Mouse (Mus musculus): ENCODE results near the gene Gpatch2l. TPM values are rescaled to one million over a fixed set of nuclear protein-coding genes. Genes with fewer than 3 reads are reported as not detected.
A peak's percentile ranks its signal among the peaks of the same experiment; 100 is the strongest.

The Gpatch2l gene
- polyA plus RNA-seq, 1 experiment from 2014 or later: 20.7 TPM

GRCm38 (mm10) chr12:86280000-86280399, 38.3 kb downstream of the Gpatch2l start:
- Histone ChIP-seq H3K9ac (replicated peaks) (no peak overlapping the region), H3K27ac (no peak overlapping the region), H3K4me3 (replicated peaks) (no peak overlapping the region), H3K4me2 (no peak overlapping the region), H3K27me3 (no peaks in the 10 kb centered on the region), H3K36me3 (peaks cover 61% of the 10 kb centered on the region), H3K9me3 (no peaks in the 10 kb centered on the region), H3K4me1 (replicated peaks) (0 out of 2 replicates have a peak, but pooled peaks cover 3% of the 10 kb centered on the region)
- 83% methylated on average over 10 of the region's 10 CpGs for WGBS
- ATAC-seq (ENCODE audit: insufficient number of reproducible peaks, insufficient read depth, low FRiP score, low TSS enrichment, low read depth): no peak

- no peaks in the 10 kb centered on the region for H3K27me3 ChIP-seq
- H3K4me1 ChIP-seq (replicated peaks): 0 out of 2 replicates have a peak, but pooled peaks cover 3% of the 10 kb centered on the region
- ATAC-seq (ENCODE audit: insufficient number of reproducible peaks, insufficient read depth, low FRiP score, low TSS enrichment, low read depth): no peak
- H3K9me3 ChIP-seq: no peaks in the 10 kb centered on the region
- H3K36me3 ChIP-seq: peaks cover 73% of the 10 kb centered on the region
- 95% methylated on average over 2 of the region's 2 CpGs for WGBS
- no peak overlapping the region for H3K9ac ChIP-seq (replicated peaks)
- H3K4me2 ChIP-seq: no peak overlapping the region
- H3K27ac ChIP-seq: no peak overlapping the region
- H3K4me3 ChIP-seq (replicated peaks): no peak overlapping the region
These were observed 44.0 kb downstream of the Gpatch2l start for GRCm38 (mm10) chr12:86285704-86286103.

- Histone ChIP-seq H3K4me1 (replicated peaks) (peaks cover 3% of the 10 kb centered on the region; the same call in 1 of the 2 replicates), H3K27me3 (no peaks in the 10 kb centered on the region), H3K4me3 (replicated peaks) (no peak overlapping the region), H3K27ac (no peak overlapping the region), H3K9me3 (no peaks in the 10 kb centered on the region), H3K36me3 (no peaks in the 10 kb centered on the region), H3K4me2 (no peak overlapping the region), H3K9ac (replicated peaks) (no peak overlapping the region)
- ATAC-seq (ENCODE audit: insufficient number of reproducible peaks, insufficient read depth, low FRiP score, low TSS enrichment, low read depth): no peak
- WGBS: 75% methylated on average over 10 of the region's 10 CpGs
These were observed 55.8 kb downstream of the Gpatch2l start for GRCm38 (mm10) chr12:86297450-86297849.

- H3K4me3 ChIP-seq (replicated peaks): no peak overlapping the region
- no peak for ATAC-seq (ENCODE audit: insufficient number of reproducible peaks, insufficient read depth, low FRiP score, low TSS enrichment, low read depth)
- 86% methylated on average over 10 of the region's 10 CpGs for WGBS
- H3K9ac ChIP-seq (replicated peaks): no peak overlapping the region
- peaks cover 6% of the 10 kb centered on the region; the same call in 1 of the 2 replicates for H3K4me1 ChIP-seq (replicated peaks)
- H3K36me3 ChIP-seq: no peaks in the 10 kb centered on the region
- H3K27me3 ChIP-seq: no peaks in the 10 kb centered on the region
- no peak overlapping the region for H3K4me2 ChIP-seq
- H3K9me3 ChIP-seq: no peaks in the 10 kb centered on the region
- H3K27ac ChIP-seq: no peak overlapping the region
These were observed 61.3 kb downstream of the Gpatch2l start for GRCm38 (mm10) chr12:86302973-86303372.

- ATAC-seq (ENCODE audit: insufficient number of reproducible peaks, insufficient read depth, low FRiP score, low TSS enrichment, low read depth): no peak
- 55% methylated on average over 7 of the region's 7 CpGs for WGBS
These were observed 63.4 kb downstream of the Gpatch2l start for GRCm38 (mm10) chr12:86305045-86305444.

GRCm38 (mm10) chr12:86305635-86306243, 64.1 kb downstream of the Gpatch2l start:
- WGBS: 16% methylated on average over 15 of the region's 15 CpGs
- no peak for ATAC-seq (ENCODE audit: insufficient number of reproducible peaks, insufficient read depth, low FRiP score, low TSS enrichment, low read depth)
- no peak overlapping the region for H3K9ac ChIP-seq (replicated peaks)
- H3K4me3 ChIP-seq (replicated peaks): peak overlapping the region; percentile 33
- no peak overlapping the region for H3K27ac ChIP-seq
- H3K4me2 ChIP-seq: peak overlapping the region; percentile 54
- peaks cover 8% of the 10 kb centered on the region for H3K4me1 ChIP-seq (replicated peaks)
- no peaks in the 10 kb centered on the region for H3K27me3 ChIP-seq
- H3K9me3 ChIP-seq: no peaks in the 10 kb centered on the region
- no peaks in the 10 kb centered on the region for H3K36me3 ChIP-seq

More at GRCm38 (mm10) chr12:86305045-86305444, 63.4 kb downstream of the Gpatch2l start:
- no peaks in the 10 kb centered on the region for H3K9me3 ChIP-seq
- H3K4me3 ChIP-seq (replicated peaks): peak overlapping the region; percentile 33; the same call in 1 of the 2 replicates
- no peaks in the 10 kb centered on the region for H3K36me3 ChIP-seq
- peaks cover 8% of the 10 kb centered on the region for H3K4me1 ChIP-seq (replicated peaks)
- H3K27me3 ChIP-seq: no peaks in the 10 kb centered on the region
- H3K4me2 ChIP-seq: peak overlapping the region; percentile 54
- no peak overlapping the region for H3K27ac ChIP-seq
- no peak overlapping the region for H3K9ac ChIP-seq (replicated peaks)

GRCm38 (mm10) chr12:86309474-86309873, 67.8 kb downstream of the Gpatch2l start:
- no peak overlapping the region for H3K4me3 ChIP-seq (replicated peaks)
- H3K4me1 ChIP-seq (replicated peaks): peaks cover 8% of the 10 kb centered on the region
- no peak overlapping the region for H3K27ac ChIP-seq
- WGBS: 31% methylated on average over 10 of the region's 10 CpGs
- H3K9ac ChIP-seq (replicated peaks): no peak overlapping the region
- ATAC-seq (ENCODE audit: insufficient number of reproducible peaks, insufficient read depth, low FRiP score, low TSS enrichment, low read depth): no peak
- H3K9me3 ChIP-seq: no peaks in the 10 kb centered on the region
- H3K27me3 ChIP-seq: no peaks in the 10 kb centered on the region
- H3K36me3 ChIP-seq: no peaks in the 10 kb centered on the region
- no peak overlapping the region for H3K4me2 ChIP-seq

- Histone ChIP-seq H3K9ac (replicated peaks) (no peak overlapping the region), H3K27ac (no peak overlapping the region), H3K27me3 (no peaks in the 10 kb centered on the region), H3K4me2 (no peak overlapping the region), H3K4me3 (replicated peaks) (no peak overlapping the region), H3K36me3 (no peaks in the 10 kb centered on the region), H3K9me3 (no peaks in the 10 kb centered on the region), H3K4me1 (replicated peaks) (peaks cover 8% of the 10 kb centered on the region)
- ATAC-seq (ENCODE audit: insufficient number of reproducible peaks, insufficient read depth, low FRiP score, low TSS enrichment, low read depth): no peak
- 64% methylated on average over 4 of the region's 4 CpGs for WGBS
These were observed 68.2 kb downstream of the Gpatch2l start for GRCm38 (mm10) chr12:86309902-86310301.

- 8% methylated on average over 12 of the region's 12 CpGs for WGBS
- Histone ChIP-seq H3K9ac (replicated peaks) (no peak overlapping the region), H3K4me2 (peak overlapping the region; percentile 42)
These were observed 79.0 kb downstream of the Gpatch2l start for GRCm38 (mm10) chr12:86320629-86321028.

GRCm38 (mm10) chr12:86324297-86324696, 82.6 kb downstream of the Gpatch2l start:
- Histone ChIP-seq H3K4me2 (no peak overlapping the region), H3K27me3 (peaks cover 4% of the 10 kb centered on the region; the same call in 1 of the 2 replicates), H3K4me1 (replicated peaks) (peaks cover 17% of the 10 kb centered on the region; the same call in 1 of the 2 replicates), H3K27ac (no peak overlapping the region), H3K9me3 (no peaks in the 10 kb centered on the region), H3K4me3 (replicated peaks) (no peak overlapping the region), H3K36me3 (no peaks in the 10 kb centered on the region), H3K9ac (replicated peaks) (no peak overlapping the region)
- ATAC-seq (ENCODE audit: insufficient number of reproducible peaks, insufficient read depth, low FRiP score, low TSS enrichment, low read depth): no peak
- WGBS: 19% methylated on average over 3 of the region's 3 CpGs

More at GRCm38 (mm10) chr12:86320629-86321028, 79.0 kb downstream of the Gpatch2l start:
- H3K9me3 ChIP-seq: no peaks in the 10 kb centered on the region
- ATAC-seq (ENCODE audit: insufficient number of reproducible peaks, insufficient read depth, low FRiP score, low TSS enrichment, low read depth): no peak; the same call in 1 of the 2 replicates
- H3K36me3 ChIP-seq: no peaks in the 10 kb centered on the region
- H3K4me3 ChIP-seq (replicated peaks): no peak overlapping the region; the same call in 1 of the 2 replicates
- H3K4me1 ChIP-seq (replicated peaks): peaks cover 10% of the 10 kb centered on the region; the same call in 1 of the 2 replicates
- H3K27ac ChIP-seq: no peak overlapping the region
- H3K27me3 ChIP-seq: peaks cover 4% of the 10 kb centered on the region; the same call in 1 of the 2 replicates

GRCm38 (mm10) chr12:86329813-86330212, 88.2 kb downstream of the Gpatch2l start:
- 53% methylated on average over 4 of the region's 4 CpGs for WGBS
- H3K36me3 ChIP-seq: no peaks in the 10 kb centered on the region
- H3K27ac ChIP-seq: no peak overlapping the region
- no peak overlapping the region for H3K4me3 ChIP-seq (replicated peaks)
- no peak overlapping the region for H3K4me2 ChIP-seq
- 0 out of 2 replicates have a peak, but pooled peaks cover 8% of the 10 kb centered on the region for H3K4me1 ChIP-seq (replicated peaks)
- H3K9me3 ChIP-seq: no peaks in the 10 kb centered on the region
- H3K9ac ChIP-seq (replicated peaks): no peak overlapping the region
- no peak for ATAC-seq (ENCODE audit: insufficient number of reproducible peaks, insufficient read depth, low FRiP score, low TSS enrichment, low read depth)
- H3K27me3 ChIP-seq: no peaks in the 10 kb centered on the region

Data from limb, embryonic 12.5 days (tissue).